Mouse (Mus musculus): ENCODE measurements around the gene Nampt.

Gene Nampt

DNA sequence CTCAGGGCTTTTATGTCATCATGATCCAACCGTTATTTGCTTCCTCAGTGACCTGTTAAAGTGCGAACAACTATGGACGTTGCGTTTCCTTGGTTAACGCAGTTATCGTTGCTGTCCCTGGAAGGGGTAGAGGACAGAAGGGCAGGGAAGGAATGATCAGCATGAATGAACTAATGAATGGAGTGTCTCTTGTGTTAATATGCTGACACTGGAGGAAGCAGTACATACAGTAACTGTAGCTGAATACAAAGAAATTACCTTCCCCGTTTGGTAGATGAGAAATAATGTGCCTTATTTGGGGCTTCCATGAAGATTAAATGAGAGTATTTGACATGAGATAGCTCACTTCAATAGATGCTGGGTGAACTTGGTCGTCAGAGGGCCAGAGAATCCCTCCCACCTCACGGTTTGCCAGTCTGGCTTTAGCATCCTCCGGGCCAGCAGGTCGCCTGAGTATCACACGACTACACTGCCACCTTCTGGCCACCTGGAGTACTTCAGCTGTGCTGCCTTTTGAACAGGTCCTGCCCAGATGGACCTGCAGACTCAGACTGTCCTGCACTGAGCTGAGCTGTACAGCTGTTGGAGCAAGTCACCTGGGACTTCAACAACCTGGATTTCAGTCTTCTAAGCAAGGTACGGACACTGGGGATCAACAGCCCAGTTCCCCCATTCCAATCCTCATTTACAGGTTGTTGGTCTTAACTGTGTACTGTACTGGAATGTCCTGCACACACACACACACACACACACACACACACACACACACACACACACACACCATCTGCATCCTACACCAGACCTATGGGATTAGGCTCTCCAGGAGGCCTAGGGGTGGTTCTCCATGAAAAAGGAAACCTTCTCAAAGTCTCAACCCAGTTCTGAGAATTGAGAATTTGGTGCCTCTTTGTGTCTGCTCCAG, 78.1 kb downstream of the Nampt start:
- no peak for DNase-seq (ENCODE audit: low read depth, low spot score)

DNA sequence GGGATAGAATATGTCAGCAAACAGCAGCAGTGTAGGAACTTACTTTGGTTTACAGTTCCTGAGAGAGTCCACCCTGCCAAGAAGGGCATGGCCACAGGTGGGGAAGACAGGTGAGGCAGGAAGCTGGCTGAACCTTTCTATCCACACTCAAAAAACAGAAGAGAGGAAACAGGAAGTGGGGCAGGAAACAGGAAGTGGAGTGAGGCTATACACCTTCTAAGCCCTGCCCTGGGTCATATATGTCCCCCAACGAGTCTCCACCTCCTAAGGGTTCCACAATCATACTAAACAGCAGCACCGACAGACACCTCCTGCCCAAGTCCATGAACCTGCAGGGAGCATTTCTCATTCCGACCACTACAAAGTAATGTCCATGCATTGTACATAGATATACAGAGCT, 81.7 kb downstream of the Nampt start:
- no peak for DNase-seq (ENCODE audit: low read depth, low spot score)
